Mouse (Mus musculus): ENCODE data around the gene Mfsd11.

DNA sequence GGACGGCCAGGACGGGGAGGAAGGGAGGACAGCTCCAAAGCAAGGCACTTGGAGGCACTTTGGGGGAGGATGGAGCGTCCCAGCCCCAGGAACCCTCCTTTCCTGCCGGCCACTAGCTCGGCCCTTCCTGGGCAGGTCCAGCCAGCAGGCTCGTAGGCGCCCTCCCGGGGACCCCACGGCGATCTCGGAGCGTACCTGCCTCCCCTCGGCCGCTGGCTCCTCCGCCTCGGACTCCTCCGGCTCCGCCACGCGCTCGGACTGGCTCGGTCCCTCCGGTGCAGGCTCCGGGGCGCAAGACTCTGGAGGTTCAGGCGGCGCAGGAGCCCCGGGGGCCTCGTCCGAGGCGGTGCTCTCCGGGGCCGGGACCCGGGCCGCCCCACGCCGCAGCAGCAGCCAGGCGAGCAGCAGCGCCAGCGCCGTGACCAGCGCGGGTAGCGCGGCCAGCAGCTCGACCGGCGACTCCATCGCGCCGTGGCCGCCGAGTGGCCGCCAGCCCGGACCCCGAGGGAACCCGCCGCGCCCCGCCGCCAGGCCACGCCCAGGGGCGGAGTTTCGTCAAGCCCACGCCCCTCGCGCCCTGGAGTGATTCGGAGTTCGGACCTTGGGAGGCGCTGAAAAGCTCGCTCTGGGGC is 24.6 kb upstream of the Mfsd11 start, which contains the start of gene Mxra7:
- TF ChIP-seq MAX (IDR thresholded peaks at IDR 0.05) = peak; percentile 48
- no peak for TF ChIP-seq CTCF (IDR thresholded peaks at IDR 0.05; ENCODE audit: control insufficient read depth, insufficient read depth, insufficient read length)
- no peak for TF ChIP-seq MYOD1 (IDR thresholded peaks at IDR 0.05; ENCODE audit: control insufficient read depth, insufficient read length, low read depth)
- no peak for TF ChIP-seq CEBPB (IDR thresholded peaks at IDR 0.05; ENCODE audit: low read depth)
- no peak for TF ChIP-seq USF1 (IDR thresholded peaks at IDR 0.05; ENCODE audit: low read depth)
- no peak for TF ChIP-seq MYOG (IDR thresholded peaks at IDR 0.05; ENCODE audit: control insufficient read depth, extremely low read depth, insufficient read length)

Data from C2C12 (cell line).